Mouse (Mus musculus) cerebellum, adult 11-12 months (tissue): ENCODE measurements at regions not wholly inside any gene's neighbourhood (a gene's known extent, or its start where the extent isn't known, plus 50 kb on each side); places are given as distances from the start of the nearest gene placed in this dataset.
"Not testable (repeated sequence)": the region's sequence is repeated elsewhere in the genome, so short reads cannot be mapped to it uniquely, and the experiment has no call there.

Experiments
- DNase-seq: peaks from one replicate; pipeline ENCODE4 v3.0.0; 2022

DNA sequence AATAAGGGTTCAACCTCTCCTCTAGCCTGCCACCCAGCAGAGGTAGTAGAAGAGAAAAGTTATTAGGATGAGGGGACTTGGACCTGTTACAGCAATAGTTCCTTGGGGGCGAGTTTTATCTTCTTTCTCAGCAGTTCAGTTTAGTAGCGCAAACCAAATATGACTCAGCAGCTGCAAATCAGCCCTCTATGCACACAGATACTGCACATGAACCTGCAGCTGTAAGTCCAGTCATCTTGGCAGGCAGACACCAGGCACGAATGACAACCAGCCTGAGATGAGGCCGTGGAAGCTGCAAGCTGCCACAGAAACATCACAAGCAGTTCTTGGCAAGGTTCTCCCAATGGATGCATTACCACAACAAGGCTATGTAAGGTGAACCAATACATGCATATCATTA, 327.0 kb upstream of the Akr1e1 start:
- DNase-seq, result no peak

DNA sequence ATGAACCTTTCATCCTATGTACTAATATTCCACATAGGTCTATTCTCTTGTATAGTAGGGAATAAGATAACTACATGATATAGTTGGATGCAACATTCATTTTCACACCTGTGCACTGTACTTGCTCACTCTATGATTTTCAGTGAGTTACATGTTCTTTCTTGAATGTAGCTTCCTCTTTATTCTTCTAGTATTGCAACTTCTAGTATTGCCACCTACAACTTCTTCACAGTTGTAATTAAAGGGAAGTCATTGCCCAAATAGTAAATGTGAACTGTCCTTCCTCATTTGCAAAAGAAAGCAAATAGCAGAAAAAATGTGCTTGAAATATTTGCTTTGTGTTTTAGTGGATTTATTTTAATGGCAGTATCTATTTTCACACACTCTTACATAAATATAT, 330.9 kb upstream of the Akr1e1 start:
- DNase-seq, result no peak

DNA sequence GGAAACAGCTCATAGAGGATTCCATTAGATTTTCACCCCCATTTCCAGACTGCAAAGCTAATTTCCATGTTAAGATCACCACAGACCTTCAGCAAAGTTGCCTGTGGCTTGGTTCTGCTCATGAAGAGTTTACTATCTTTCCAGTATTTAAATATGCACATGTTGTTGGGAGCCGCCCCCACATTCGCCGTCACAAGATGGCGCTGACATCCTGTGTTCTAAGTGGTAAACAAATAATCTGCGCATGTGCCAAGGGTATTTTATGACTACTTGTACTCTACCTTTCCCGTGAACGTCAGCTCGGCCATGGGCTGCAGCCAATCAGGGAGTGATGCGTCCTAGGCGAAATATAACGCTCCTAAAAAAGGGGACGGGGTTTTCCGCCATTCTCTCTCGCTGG, 333.5 kb upstream of the Akr1e1 start:
- DNase-seq, result peak; percentile 11

DNA sequence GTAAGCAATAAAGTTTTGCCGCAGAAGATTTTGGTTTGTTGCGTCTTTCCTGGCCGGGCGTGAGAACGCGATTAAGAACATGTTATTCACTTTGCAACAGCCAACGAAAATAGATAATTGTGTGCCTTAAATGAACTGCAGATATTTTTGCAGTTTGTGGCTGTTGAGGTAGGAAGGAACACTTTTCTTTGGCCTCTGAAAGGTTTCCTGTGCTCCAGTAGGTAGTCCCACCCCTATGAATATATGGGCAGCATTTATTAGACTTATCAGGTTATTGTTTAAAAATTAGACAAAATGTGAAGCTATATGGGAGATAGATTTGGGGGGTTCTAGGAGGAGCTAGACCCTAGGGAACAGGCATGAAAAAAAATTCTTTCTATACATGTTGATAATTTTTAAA, 334.1 kb upstream of the Akr1e1 start:
- DNase-seq, result no peak

DNA sequence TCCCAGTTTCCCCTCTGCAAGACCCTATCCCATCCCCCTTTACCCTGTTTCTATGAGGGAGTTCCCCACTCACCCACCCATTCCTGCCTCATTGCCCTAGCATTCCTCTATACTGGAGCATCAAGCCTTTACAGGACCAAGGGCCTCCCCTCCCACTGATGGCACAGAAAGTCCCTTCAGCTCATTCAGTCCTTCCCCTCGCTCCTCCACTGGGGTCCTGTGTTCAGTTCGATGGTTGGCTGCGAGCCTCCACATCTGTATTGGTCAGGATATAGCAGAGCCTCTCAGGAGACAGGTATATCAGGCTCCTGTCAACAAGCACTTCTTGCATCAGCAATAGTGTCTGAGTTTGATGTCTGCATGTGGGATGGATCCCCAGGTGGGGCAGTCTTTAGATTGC, 346.4 kb upstream of the Akr1e1 start:
- no peak for DNase-seq

DNA sequence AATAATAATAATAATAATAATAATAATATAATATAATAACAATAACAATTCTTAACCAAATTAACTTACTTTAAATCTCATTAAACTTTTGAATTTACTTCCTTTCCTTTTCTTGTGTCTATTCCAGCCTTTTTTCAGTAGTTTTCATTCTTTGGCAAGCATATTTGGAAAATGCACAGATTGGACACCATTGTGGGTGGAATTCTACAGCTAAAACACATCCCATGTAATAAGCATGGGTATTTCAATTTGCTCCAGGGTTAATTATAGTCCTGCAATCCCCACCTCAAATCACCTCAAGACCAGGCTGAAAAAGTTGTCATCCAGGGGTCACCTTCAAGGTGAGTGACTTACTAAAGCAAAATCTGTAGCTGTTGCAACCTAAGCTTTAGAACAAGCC, 355.9 kb upstream of the Akr1e1 start:
- DNase-seq, result no peak

DNA sequence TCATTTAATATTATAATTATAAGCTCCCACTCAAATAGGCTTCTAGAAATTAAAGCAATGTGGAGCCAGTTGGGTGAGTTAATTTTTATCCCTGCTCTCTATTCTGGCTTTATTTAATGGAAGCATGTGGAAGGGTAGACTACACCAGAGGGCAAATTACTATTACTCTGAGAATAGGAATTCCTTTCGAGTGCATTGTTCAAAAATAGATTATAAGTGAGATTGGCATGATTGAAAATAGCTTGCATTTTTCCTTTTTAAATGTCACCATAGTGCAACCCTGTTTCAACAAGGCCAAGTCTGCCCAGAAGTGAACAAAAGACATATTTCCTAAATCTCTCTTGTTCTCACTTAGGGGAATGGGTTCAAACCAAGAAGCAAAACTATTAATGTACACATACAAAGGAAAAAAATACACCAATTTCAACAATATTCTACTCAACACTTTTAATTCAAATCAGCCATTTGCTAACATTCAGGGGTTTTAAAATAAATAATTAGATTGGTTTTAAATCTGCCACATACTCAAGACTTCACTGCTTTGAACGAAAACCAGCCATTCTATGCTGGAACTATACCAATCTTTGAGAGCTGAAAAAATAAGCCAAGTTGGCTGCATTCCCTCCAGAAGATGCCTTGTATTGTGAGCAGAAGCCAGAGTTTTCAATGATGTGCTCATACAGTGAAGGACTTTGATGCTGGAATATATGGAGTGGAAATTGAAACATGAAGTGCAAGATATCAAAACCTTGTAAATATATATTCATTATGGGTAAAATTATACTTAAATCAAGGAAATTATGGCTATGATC, 361.3 kb upstream of the Akr1e1 start:
- no peak for DNase-seq

DNA sequence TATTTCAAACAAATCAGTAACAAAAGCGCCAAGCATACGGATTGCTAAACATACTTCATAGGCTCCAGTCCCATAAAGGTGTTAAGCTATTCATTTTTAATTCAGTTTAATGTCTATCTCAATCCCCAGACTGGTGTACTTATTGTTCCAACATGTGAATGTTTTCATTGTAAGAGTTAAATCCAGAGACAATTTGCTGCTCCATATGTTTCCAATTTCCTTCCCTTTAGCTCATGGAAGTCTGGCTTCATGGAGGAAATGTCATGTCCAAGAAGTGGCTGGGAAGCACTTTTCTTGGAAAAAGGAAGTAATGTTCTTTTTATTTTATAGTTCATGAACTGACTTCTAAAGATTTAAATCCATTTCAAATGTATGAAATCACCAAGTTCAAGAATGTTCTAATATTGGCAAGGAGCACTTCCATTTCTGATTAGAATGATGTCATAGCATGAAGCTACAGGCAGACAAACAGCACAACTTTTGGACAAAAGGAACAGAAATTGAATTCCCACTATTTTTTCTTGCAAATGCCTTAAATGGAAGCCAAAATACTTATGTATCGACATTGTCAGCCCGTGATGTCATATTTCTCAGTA, 362.6 kb upstream of the Akr1e1 start:
- no peak for DNase-seq

DNA sequence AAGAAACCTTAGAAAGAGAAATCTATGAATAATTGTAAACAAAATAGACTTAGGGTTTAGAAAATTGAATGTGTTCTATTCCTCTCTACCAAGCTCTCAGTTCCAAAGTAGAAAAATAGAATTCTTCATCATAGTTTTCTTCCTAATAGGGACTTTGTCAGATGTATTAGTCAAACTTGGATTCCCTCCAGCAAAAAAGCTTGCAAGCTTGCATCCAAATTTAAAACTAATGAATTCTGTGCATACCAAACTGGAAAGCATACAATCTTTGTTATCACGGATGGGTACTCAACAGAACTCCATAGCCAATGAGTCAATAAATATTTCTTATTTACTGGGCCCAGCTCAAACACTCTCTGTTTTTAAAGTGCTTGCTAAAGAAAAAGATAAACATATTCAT, 383.9 kb upstream of the Akr1e1 start:
- DNase-seq, result no peak

DNA sequence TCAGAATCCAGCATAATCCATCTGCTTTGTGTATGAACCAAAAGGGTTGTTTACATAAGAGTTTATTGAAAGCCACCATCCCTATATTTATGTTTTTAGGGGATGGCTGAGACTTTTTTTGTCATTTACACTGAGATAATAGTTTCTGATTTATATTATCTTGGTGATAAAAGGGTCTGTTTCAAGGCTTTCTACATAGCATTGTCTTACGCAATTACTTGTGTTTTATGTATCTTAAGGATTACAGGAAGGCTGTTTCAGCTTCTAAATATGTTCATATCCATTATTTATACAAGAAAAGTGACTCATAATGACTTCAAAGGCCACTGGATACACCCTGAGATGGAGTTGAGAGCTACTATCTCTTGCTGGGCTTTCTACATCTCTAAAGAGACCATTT, 399.3 kb upstream of the Akr1e1 start:
- no peak for DNase-seq

DNA sequence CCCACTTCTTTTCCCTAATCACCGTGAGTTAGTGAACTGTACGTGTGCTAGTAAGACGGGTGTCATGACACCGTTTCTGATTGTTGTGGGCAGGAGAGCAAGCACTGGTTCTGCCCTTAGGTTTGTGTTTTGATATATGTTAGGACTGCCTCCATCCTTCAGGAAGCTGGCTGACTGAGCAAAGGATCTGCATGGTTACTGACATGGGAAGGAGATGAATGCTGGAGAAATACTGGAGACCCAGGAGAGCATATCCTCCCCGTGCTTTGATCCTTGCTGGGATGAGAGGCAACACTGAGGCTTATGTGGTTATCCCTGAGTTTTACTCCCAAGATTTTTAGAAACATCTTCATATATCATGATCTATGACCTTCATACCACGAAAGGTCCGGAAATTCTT, 413.5 kb upstream of the Akr1e1 start:
- no peak for DNase-seq

DNA sequence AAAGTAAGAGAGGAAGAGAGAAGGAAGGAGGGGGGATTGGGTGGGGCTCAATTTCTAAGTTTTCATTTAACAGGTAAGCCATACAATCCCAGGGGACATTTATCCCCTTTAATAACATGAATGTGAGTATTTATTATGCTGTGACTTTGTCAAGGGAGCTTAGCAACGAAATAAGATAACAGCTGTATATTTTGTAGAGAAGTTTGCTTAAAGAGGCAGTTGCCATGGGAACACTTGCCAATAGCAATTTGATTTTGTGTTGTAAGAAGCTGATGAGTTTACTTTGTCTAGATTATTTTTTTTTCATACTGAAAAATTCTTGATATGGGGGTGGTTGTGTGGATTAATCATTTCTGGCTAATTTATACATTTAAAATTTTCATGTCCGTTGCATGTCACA, 450.9 kb upstream of the Akr1e1 start:
- DNase-seq, result no peak

DNA sequence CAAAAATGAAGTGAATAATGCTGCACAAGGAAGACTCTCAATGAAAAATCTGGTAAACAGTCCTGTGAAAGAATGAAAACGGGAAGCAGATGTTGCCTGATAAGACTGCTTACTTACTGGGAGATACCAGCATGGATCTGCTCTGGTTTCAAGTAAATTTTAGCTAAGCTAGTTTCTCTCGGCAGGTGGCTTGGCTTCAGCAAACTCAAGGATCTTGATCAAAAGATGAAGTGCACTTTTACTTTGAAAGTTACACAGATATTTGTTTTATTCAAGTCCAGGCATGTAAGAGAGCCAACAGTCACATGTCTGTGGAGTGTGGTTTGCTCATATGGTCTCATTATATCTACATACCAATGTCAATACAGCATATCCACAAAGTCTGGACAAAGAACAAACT, 451.5 kb upstream of the Akr1e1 start:
- no peak for DNase-seq

DNA sequence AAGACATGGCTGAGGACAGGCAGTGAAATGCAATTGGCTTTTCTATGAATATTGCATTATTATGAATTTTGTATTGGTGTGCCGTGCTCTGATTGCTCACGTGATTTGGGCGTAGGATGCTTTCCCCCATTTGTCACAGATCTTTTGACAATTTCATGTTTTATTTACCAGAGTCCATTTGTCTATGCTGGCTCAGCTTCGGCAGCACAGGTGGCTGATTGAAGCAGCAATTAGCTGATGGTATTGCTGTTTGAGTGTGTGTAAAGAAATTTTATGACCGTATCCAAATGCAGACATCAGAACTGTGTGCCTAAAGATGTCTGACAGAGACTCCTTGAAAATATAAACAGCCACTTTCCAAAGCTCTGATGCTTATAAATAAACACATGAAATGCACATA, 498.5 kb upstream of the Akr1e1 start:
- no peak for DNase-seq

DNA sequence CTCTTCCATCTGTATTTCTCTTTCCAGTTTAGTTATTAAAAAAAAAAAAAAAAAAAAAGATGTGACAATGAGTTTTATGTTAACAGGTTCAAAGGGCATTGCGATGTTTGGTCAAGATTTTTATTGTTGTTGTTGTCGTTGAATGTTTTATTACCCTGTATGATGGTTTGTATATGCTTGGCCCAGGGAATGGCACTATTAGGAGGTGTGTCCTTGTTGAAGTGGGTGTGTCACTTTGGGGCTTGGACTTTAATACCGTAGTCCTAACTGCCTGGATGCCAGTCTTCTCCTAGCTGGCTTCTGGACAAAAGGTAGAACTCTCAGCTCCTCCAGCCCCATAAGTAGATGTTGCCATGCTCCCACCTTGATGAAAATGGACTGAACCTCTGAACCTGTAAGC, 545.9 kb upstream of the Akr1e1 start:
- no peak for DNase-seq

DNA sequence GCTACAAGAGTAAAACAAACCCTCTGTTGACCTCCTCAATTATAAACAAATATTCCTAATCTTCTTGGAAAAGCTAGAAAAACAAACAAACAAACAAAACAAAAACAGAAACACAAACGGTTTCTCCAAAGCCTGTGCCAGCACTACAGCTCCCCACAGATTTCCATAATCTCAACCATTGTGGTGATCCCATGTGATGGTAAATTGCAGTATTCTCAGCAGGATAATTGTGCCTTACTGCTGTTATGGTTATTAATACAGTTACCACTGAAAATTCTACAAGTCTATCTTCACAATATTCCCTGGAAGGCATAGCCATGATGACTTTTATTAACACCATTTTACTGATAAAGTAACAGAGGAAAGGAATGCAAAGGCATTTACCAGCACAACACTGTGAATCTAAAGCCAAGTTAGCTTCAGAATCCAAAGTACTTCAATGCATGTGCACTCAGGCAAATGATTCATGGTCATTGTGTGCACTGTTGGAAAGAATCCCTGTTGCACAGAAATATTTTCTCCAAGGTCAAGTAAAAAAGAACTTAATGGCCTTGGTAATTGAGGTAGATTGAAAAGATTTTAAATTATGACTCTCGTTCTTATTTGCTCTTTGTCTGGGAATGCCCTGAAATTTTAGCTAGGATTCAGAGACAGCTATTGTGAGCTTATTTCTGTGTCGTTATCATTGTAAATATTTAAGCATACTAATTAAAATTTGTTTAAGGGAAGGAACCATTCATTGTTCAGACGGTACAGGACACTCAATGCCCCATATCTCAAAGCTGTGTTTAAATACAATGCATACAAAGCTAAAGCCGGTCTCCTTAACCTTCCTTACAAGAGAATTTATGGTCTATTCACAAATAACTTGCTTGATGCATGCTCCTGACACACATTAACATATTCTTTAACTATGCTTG, 551.1 kb upstream of the Akr1e1 start:
- no peak for DNase-seq

DNA sequence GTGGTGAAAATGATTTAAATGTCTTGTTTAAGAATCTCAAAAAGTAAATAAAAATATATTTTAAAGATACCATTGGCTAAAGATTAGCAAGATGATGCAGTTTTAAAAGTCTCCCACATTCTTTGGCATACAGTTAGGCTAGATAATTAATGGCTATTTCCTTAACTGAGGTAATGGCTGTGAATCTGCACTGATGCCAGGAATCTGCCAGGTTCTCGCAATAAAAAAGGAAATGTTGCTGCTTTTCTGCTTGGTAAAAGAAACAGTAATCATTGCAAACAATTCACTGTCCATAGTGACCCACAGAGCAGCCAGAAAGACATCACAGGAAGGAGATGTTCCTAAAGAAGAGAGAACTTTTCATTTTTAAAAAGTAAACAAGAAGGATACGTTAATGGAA, 557.7 kb upstream of the Akr1e1 start:
- DNase-seq, result no peak

DNA sequence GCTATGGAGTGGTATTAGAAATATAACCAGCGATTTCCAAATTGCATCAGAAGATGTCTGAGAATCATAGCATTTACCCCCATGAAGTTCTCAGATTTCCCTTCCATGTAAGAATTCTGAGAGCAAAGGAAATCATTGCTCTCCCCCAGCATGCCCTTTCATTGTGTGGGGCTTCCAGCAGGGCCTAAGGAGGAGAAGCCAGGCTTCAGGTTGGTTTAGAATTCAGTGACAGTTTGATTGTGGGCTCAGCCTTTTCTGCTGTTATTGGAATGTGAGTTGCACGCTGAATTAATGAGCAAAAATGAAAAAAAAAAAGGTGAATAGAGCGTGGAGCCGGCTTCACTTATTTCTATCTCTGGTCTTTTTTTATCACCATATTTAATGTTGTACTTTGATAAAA, 570.0 kb upstream of the Akr1e1 start:
- DNase-seq, result no peak

DNA sequence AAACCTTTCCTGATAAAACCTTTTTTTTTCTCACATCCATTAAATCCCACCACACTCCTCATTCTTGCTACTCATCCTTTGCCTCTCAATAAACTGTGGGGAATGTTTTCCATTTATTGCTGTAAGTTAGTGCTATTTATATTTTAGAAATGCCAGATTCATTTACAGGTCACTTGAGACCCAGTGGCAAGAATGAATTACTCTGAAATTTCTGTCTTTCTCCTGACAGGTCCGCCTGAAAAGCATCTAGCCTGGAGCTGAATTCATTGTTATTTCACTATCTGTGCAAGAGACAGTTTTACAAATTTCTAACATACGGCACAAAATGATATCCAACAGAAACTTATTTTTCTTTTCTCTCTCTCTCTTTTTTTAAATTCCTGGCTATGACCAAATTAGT, 570.6 kb upstream of the Akr1e1 start:
- no peak for DNase-seq

DNA sequence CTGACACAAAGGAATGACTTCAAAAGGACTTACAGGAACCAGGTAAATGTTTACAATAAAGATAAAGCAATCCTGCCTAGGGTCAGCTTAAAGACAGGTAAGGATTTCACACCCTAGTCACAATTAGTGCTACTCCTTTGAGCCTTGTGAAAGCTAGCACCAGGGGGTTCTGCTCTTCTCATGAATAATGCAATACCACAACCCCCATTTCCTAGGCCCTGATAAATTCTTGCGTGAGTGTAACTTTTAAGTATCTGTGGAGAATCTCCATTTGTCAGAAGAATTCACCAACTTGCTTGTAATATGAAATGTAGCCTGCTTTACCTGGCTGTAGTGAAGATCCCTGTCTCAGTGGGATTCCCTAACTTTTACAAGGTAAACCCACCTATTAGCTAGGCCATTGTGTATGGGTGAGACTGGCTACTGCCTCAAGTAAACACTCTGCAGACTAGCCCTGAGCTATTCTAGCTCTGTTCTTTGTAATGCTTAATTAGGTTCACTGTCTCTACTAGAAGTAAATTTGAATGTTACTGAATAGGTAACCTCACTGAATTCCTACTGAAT, 576.3 kb upstream of the Akr1e1 start:
- DNase-seq, result not testable (repeated sequence)

DNA sequence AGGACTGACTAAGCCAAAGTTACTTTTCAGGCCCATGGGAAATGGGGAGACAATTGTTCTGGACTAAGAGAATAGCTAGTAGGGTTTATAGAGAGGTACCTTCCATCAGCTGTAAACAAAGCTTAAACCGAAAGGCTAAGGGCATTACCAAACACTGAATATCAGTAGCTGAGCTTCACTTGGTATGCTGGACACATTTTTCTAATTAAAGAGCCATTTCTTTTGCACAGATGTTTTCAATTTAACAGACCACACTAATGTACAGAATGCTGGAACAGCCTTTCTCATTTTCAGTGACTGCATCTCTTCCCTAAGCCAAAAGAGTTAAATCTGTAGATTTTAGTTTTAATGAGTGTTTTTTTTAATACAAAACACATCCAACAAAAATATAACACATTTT, 593.8 kb upstream of the Akr1e1 start:
- no peak for DNase-seq

DNA sequence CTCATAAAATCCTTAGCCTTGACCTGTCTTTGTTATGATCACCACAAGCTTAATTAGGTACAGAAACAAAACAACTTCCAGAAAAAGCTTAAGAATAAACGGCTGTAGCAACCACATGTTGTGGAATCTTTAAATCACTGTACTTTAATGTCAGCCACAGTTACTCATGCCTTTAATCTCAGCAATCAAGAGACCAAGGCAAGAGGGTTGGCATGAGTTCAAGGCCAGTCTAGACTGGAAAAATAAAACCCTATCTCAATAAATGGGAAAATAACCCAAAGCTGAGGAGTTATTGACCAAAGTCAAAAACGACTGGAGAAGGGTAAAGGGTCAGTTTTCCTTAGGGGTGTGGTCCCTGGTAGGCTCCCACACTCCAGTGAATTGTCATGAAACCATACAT, 595.2 kb upstream of the Akr1e1 start:
- no peak for DNase-seq

DNA sequence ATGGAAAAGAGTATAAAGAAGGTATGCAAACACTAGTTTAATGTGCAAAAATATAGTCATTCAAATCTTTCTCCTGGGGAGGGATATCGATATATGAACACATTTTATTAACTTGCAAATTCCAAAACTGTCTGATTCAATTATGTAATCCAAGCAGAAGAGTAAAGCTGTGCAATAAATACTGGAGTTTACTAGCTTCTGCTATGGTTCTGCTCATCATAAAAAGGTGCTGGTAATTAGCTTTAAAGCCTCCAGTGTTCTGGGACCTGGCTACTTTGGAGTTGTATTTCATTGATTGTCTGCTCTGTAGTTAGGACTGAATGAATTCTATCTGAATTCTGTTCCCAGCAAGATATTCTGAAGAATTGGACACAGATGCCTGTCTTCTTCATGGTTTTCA, 602.7 kb upstream of the Akr1e1 start:
- DNase-seq, result no peak

DNA sequence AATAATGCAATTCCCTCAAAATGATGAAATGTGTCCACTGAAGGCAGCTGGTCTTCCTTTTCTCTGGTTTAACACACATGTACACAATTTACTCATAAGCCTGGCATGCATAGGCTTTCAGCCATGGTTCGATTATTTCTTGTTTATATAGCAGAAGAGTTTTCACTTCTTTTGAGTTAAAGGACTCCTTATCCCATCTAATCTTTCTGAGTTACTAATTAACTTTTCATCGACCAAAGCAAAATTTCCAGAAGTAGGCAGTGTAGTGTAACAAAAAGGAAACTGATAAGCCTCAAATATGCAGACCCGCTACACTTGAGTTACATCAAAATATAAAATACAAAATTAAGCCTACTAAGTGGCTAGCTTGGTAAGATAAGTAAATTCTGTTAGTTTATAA, 620.5 kb upstream of the Akr1e1 start:
- DNase-seq, result no peak
